Mouse (Mus musculus): ENCODE results near the gene 0610010F05Rik. TPM values are rescaled to one million over a fixed set of nuclear protein-coding genes. Genes with fewer than 3 reads are reported as not detected.
"Not testable (repeated sequence)": the region's sequence is repeated elsewhere in the genome, so short reads cannot be mapped to it uniquely, and the experiment has no call there.

Gene 0610010F05Rik
- total RNA-seq, 2 experiments from 2014 or later, result 33.6 to 37.7 TPM

- DNase-seq (ENCODE audit: extremely low spot score in 1 of 2, low spot score in 1 of 2), result not testable (repeated sequence)
These were observed 26.1 kb downstream of the 0610010F05Rik start for GRCm38 (mm10) chr11:23607291-23607690.

- no peak for DNase-seq (ENCODE audit: extremely low spot score in 1 of 2, low spot score in 1 of 2)
These were observed 63.3 kb downstream of the 0610010F05Rik start for GRCm38 (mm10) chr11:23570130-23570529.

DNA sequence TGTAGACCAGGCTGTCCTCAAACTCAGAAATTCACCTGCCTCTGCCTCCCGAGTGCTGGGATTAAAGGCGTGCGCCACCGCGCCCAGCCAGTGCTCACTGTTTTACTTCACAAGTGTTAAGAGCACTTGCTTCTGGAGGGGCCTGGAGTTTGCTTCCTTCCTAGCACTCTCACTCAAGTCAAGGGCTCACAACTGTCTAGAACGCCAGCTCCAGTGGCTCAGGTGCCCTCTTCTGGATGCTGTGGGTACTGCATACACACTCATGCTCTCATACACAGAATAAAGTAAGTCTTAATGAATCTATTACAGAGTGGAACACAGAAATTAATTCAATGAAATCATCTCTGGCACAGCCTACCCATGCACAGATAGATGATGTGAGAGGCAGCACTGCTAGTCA, 67.7 kb downstream of the 0610010F05Rik start:
- DNase-seq (ENCODE audit: extremely low spot score in 1 of 2, low spot score in 1 of 2), result peak; percentile 65 to 92

GRCm38 (mm10) chr11:23557039-23557630, 76.3 kb downstream of the 0610010F05Rik start:
- DNase-seq (ENCODE audit: extremely low spot score in 1 of 2, low spot score in 1 of 2), result no peak

GRCm38 (mm10) chr11:23537446-23537845, 96.0 kb downstream of the 0610010F05Rik start:
- no peak for DNase-seq (ENCODE audit: extremely low spot score in 1 of 2, low spot score in 1 of 2)

DNA sequence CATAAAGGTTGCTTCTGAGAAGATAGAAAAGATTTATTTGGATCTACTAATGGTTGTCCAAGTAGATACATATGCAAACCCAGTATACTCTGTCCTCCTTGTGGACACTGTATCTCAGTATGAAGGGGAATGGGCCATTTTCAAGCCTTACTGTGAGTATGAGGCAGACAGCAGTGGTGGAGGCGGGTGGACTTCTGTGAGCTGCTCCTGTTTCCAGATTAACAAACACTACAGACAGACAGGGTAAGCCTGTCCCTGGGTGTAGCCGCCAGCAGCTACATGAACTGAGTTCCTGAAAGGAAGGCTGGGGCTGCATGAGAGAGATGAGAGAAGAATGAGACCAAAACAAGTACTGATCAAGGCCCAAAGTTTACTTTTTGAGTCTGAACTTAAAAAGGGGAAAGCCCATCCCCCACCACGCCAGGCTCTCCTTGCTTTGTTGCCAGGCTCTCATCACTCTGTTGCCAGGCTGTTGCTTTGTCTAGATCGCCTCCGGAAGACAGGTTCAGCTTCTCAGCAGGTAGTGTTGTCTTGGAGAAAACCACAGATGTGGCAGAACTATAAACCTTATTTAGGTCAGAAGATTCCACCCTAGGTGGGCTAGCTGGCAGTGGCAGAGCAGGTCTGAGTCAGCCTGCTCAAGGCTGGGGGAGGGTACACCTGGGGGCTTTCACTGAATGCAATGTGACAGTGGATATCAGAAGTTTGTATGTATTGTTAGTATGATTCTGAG, 112.8 kb downstream of the 0610010F05Rik start, which contains the start of gene 1700093K21Rik:
TSS of gene 1700093K21Rik (minus strand) at position 683 of the 733 bp plus-strand sequence.
- no peak for DNase-seq (ENCODE audit: extremely low spot score in 1 of 2, low spot score in 1 of 2)

- DNase-seq (ENCODE audit: extremely low spot score in 1 of 2, low spot score in 1 of 2), result no peak
These were observed 114.5 kb downstream of the 0610010F05Rik start for GRCm38 (mm10) chr11:23518981-23519380.

DNA sequence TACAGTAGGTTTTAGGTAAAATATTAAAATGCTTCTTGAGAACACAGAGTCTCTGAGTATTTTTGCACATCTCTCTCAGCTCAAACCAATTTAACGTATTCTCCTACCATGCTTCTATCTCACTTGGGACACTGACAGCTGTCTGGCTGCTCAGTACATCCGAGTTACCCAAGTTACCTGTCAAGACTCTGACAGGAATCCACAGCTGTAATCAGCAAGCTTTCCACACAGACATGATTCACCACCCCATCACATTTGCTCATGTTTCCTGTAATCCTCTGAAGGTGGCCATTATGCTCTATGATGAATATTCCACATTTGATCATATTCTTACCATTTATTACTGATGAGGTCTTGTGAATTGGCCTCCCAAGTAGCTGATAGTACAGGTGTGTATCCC, 118.1 kb downstream of the 0610010F05Rik start:
- no peak for DNase-seq (ENCODE audit: extremely low spot score in 1 of 2, low spot score in 1 of 2)

Other genes with a start within 250 kb of the 0610010F05Rik start
- gene Ahsa2, start 135.6 kb downstream of the 0610010F05Rik start, total RNA-seq (2021), result 10 to 100 TPM; 46.4 to 50.2 TPM
- not detected for gene 1700093K21Rik, start 112.5 kb downstream of the 0610010F05Rik start, total RNA-seq (2021)
- 10 to 100 TPM; 14.1 to 14.5 TPM for gene Pus10, start 32.0 kb upstream of the 0610010F05Rik start, total RNA-seq (2021)
- gene Pex13, start 32.3 kb upstream of the 0610010F05Rik start, total RNA-seq (2021), result 10 to 100 TPM; 27.4 to 28.5 TPM
- 1 to 10 TPM; 2.7 to 3.8 TPM for gene Rel, start 137.3 kb upstream of the 0610010F05Rik start, total RNA-seq (2021)

Measured in layer of hippocampus, postnatal 25 days (tissue).